Comparison of ENCODE assay signal across 10 mouse cellular contexts in the genomic region with DNA sequence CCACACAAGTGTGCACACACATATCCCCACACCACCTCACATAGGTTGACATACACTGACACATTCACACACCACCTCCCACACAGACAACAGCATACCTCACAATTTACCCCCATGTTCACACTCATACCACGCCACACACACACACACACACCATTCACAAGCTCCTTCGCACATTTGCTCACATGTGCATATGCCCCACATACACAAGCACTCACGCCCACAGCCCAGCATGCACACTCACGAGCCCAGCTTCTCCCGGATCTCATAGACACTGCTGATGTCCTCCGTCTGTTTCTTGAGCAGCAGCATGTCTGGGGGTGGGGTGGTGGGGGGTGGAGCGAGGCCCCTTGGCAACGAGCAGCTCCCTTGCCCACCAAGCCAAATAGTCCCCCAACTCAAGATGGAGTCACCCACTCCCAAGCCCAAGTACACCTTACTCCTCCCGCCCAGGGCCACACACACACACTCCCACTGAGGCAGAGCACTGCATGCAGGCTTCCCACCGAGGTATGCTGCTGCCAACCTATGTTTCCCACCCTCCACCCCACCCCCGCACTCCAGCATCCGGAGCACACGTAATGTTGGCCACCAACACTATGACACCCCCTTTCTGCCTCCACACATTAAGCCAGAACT. TPM values are rescaled to one million over a fixed set of nuclear protein-coding genes. Genes with fewer than 3 reads are reported as not detected.
DNase-seq lines count a peak whose midpoint lies in the region; ATAC-seq lines count a peak whose summit lies in the region.
"Had no signal": no experiment of that assay in that cellular context is flagged by ENCODE, and none has a peak within 500 bp of the region (broad histone marks: within the 10 kb centered on the region; RNA-seq: fewer than 3 reads in every experiment).

No protein-coding gene starts in this region.

- peak overlapping the region; percentile 80 for H3K4me2 ChIP-seq in heart, embryonic 16.5 days (ENCODE audit: low read depth, low read length)
- H3K4me2 ChIP-seq in midbrain, embryonic 13.5 days (replicated peaks), result peak overlapping the region; percentile 66

- no peaks in the 10 kb centered on the region for H3K36me3 ChIP-seq in heart, embryonic 16.5 days (ENCODE audit: control insufficient read depth, insufficient read depth)
- no peaks in the 10 kb centered on the region for H3K36me3 ChIP-seq in midbrain, embryonic 13.5 days

- no peak for DNase-seq in heart, postnatal 25 days (ENCODE audit: low spot score)
- peak; percentile 77 for DNase-seq in brain, adult 2 months (ENCODE audit: low read depth, low spot score)
- DNase-seq in frontal cortex, adult 2 months (ENCODE audit: extremely low spot score in 1 of 2, low spot score in 1 of 2), result peak; percentile 41 to 57
- no peak for DNase-seq in gastrocnemius, postnatal 25 days
- no peak for DNase-seq in spleen, postnatal 4 days (ENCODE audit: low spot score in 2 of 2)
- DNase-seq: lung, adult 2 months had no signal

- no peak overlapping the region for H3K9ac ChIP-seq in heart, embryonic 16.5 days (ENCODE audit: low read length)
- H3K9ac ChIP-seq in midbrain, embryonic 13.5 days (replicated peaks), result peak overlapping the region; percentile 66

- H3K9me3 ChIP-seq in heart, embryonic 16.5 days (replicated peaks; ENCODE audit: control insufficient read depth, low read length), result 0 out of 2 replicates have a peak, but pooled peaks cover 3% of the 10 kb centered on the region
- no peaks in the 10 kb centered on the region for H3K9me3 ChIP-seq in midbrain, embryonic 13.5 days

- ATAC-seq in heart, embryonic 16.5 days (replicated peaks; ENCODE audit: extremely low read depth, insufficient read depth, low FRiP score), result peak; percentile 35; the same call in 1 of the 2 replicates
- peak; percentile 46 for ATAC-seq in midbrain, embryonic 13.5 days
- no peak for ATAC-seq in activated CD4-positive, CD25-positive, alpha-beta regulatory T cell, adult 4 months

- no peaks in the 10 kb centered on the region for H3K27me3 ChIP-seq in heart, embryonic 16.5 days (ENCODE audit: control insufficient read depth, insufficient read depth, low read length)
- no peaks in the 10 kb centered on the region for H3K27me3 ChIP-seq in midbrain, embryonic 13.5 days

- H3K4me3 ChIP-seq in heart, embryonic 16.5 days (ENCODE audit: low read length), result peak overlapping the region; percentile 57
- H3K4me3 ChIP-seq in midbrain, embryonic 13.5 days (replicated peaks), result peak overlapping the region; percentile 50

- 57% methylated on average over 13 of the region's 13 CpGs for WGBS in heart, embryonic 16.5 days
- WGBS in midbrain, embryonic 13.5 days, result 59% methylated on average over 13 of the region's 13 CpGs

- H3K27ac ChIP-seq in heart, embryonic 16.5 days (ENCODE audit: low read length), result no peak overlapping the region
- H3K27ac ChIP-seq in midbrain, embryonic 13.5 days, result peak overlapping the region; percentile 70

- intact Hi-C loops in heart, postnatal 25 days (cut with DNase I), result loop anchor here (5.0 to 10.0 kb wide), 3 partner anchors 67 to 607 kb away; a partner anchor contains a TSS

- H3K4me1 ChIP-seq in heart, embryonic 16.5 days (ENCODE audit: control insufficient read depth, insufficient read depth, low read length), result no peaks in the 10 kb centered on the region; the same call in 1 of the 2 replicates
- H3K4me1 ChIP-seq in midbrain, embryonic 13.5 days (replicated peaks), result peaks cover 11% of the 10 kb centered on the region

RNA-seq across cellular contexts. Expression of a gene that starts 0.9 kb away (rescaled TPM):
- 9.1 and 11.1 TPM in 2 replicates for polyA plus RNA-seq in heart, embryonic 16.5 days (2015; fragmentation: Nextera tagmentation; extraction: Ambion mirVana)
- 1 to 10 TPM; 5.0 to 7.6 TPM for total RNA-seq in heart, postnatal 25 days (2021)
- 94.2 and 126 TPM in 2 replicates for polyA plus RNA-seq in frontal cortex, adult 2 months (2012; rRNA removed)
- polyA plus RNA-seq in midbrain, embryonic 13.5 days (2015; fragmentation: Nextera tagmentation; extraction: Ambion mirVana), result 91.5 and 99.5 TPM in 2 replicates
- polyA plus RNA-seq in activated CD4-positive, CD25-positive, alpha-beta regulatory T cell, adult 4 months (2017; shearing (Covaris generic)), result 1 to 10 TPM in 1 of 2 experiments, not detected in 1; 1.8 TPM
- 10 to 100 TPM in 1 of 2 experiments, 1 to 10 TPM in 1; 8.6 to 10.3 TPM for total RNA-seq in gastrocnemius, postnatal 25 days (2021)
- total RNA-seq: MEL had no signal

RNA-seq across cellular contexts. Expression of a gene that starts 13.9 kb away (rescaled TPM):
- polyA plus RNA-seq in heart, embryonic 16.5 days (2015; fragmentation: Nextera tagmentation; extraction: Ambion mirVana), result 9.2 and 9.9 TPM in 2 replicates
- 100 to 1,000 TPM; 123 to 125 TPM for total RNA-seq in heart, postnatal 25 days (2021)
- 116 TPM in 2 replicates for polyA plus RNA-seq in frontal cortex, adult 2 months (2012; rRNA removed)
- polyA plus RNA-seq in midbrain, embryonic 13.5 days (2015; fragmentation: Nextera tagmentation; extraction: Ambion mirVana), result 6.3 and 6.4 TPM in 2 replicates
- under 1 TPM; 0.36 to 0.61 TPM for polyA plus RNA-seq in activated CD4-positive, CD25-positive, alpha-beta regulatory T cell, adult 4 months (2017; shearing (Covaris generic))
- total RNA-seq in gastrocnemius, postnatal 25 days (2021), result 100 to 1,000 TPM in 1 of 2 experiments, 10 to 100 TPM in 1; 96.2 to 127 TPM

RNA-seq across cellular contexts. Expression of a gene that starts 19.8 kb away (rescaled TPM):
- 1.1 and 1.7 TPM in 2 replicates for polyA plus RNA-seq in heart, embryonic 16.5 days (2015; fragmentation: Nextera tagmentation; extraction: Ambion mirVana)
- not detected for total RNA-seq in heart, postnatal 25 days (2021)
- polyA plus RNA-seq in frontal cortex, adult 2 months (2012; rRNA removed), result 1.0 and 1.8 TPM in 2 replicates
- 0.79 and 1.2 TPM in 2 replicates for polyA plus RNA-seq in midbrain, embryonic 13.5 days (2015; fragmentation: Nextera tagmentation; extraction: Ambion mirVana)
- polyA plus RNA-seq in activated CD4-positive, CD25-positive, alpha-beta regulatory T cell, adult 4 months (2017; shearing (Covaris generic)), result under 1 TPM in 1 of 2 experiments, not detected in 1; 0.23 TPM
- total RNA-seq in gastrocnemius, postnatal 25 days (2021), result not detected

RNA-seq across cellular contexts. Expression of a gene that starts 56.9 kb away (rescaled TPM):
- 187 and 188 TPM in 2 replicates for polyA plus RNA-seq in heart, embryonic 16.5 days (2015; fragmentation: Nextera tagmentation; extraction: Ambion mirVana)
- total RNA-seq in heart, postnatal 25 days (2021), result 10 to 100 TPM; 76.5 to 81.9 TPM
- polyA plus RNA-seq in frontal cortex, adult 2 months (2012; rRNA removed), result 77.3 and 81.6 TPM in 2 replicates
- 116 and 118 TPM in 2 replicates for polyA plus RNA-seq in midbrain, embryonic 13.5 days (2015; fragmentation: Nextera tagmentation; extraction: Ambion mirVana)
- 100 to 1,000 TPM; 270 to 336 TPM for polyA plus RNA-seq in activated CD4-positive, CD25-positive, alpha-beta regulatory T cell, adult 4 months (2017; shearing (Covaris generic))
- total RNA-seq in gastrocnemius, postnatal 25 days (2021), result 10 to 100 TPM; 45.9 to 58.5 TPM

RNA-seq across cellular contexts. Expression of a gene that starts 57.3 kb away (rescaled TPM):
- 18.0 and 19.4 TPM in 2 replicates for polyA plus RNA-seq in heart, embryonic 16.5 days (2015; fragmentation: Nextera tagmentation; extraction: Ambion mirVana)
- total RNA-seq in heart, postnatal 25 days (2021), result 10 to 100 TPM; 29.1 to 30.6 TPM
- 15.8 and 17.6 TPM in 2 replicates for polyA plus RNA-seq in frontal cortex, adult 2 months (2012; rRNA removed)
- polyA plus RNA-seq in midbrain, embryonic 13.5 days (2015; fragmentation: Nextera tagmentation; extraction: Ambion mirVana), result 9.6 and 11.8 TPM in 2 replicates
- 10 to 100 TPM; 22.3 to 34.1 TPM for polyA plus RNA-seq in activated CD4-positive, CD25-positive, alpha-beta regulatory T cell, adult 4 months (2017; shearing (Covaris generic))
- 10 to 100 TPM; 22.8 to 30.4 TPM for total RNA-seq in gastrocnemius, postnatal 25 days (2021)

Comparison
In these comparisons a context has a peak if more than half of its experiments do, and no peak if none do; other contexts are left out.
1. DNase-seq: peak in brain, adult 2 months (single experiment) and frontal cortex, adult 2 months (2 of 2); none in heart, postnatal 25 days (single experiment), gastrocnemius, postnatal 25 days (single experiment) and spleen, postnatal 4 days (0 of 2).
2. RNA of a gene that starts 13.9 kb away (polyA plus RNA-seq): 116 TPM in frontal cortex, adult 2 months; 9.2 to 9.9 TPM in heart, embryonic 16.5 days, 6.3 to 6.4 TPM in midbrain, embryonic 13.5 days and 0.36 to 0.61 TPM in activated CD4-positive, CD25-positive, alpha-beta regulatory T cell, adult 4 months; every median in the first group is over 10 times any median in the second.